Mouse (Mus musculus): ENCODE results near the gene BC025446.

BC025446 gene

GRCm38 (mm10) chr15:75271891-75272290 lies 55.7 kb downstream of the BC025446 start:
- POLR2A ChIA-PET: no interaction called here
- CTCF ChIA-PET: no interaction called here

All from embryonic stem cell, embryonic (primary cell).